Mouse (Mus musculus): Measurements from ENCODE around the gene Ctps. TPM values are rescaled to one million over a fixed set of nuclear protein-coding genes. Genes with fewer than 3 reads are reported as not detected.

The Ctps gene
- 10 to 100 TPM; 40.0 to 42.4 TPM for total RNA-seq (2021)
- long read RNA-seq, experiment 1, transcript Ctps-201 (19 exons, 2,705 nt), result major isoform, 51 of 59 reads
- long read RNA-seq, experiment 1, partial matches to known transcripts, result 2 of 59 reads
- long read RNA-seq, experiment 1, other reads (novel, unspliced or antisense), result 6 of 59 reads
- long read RNA-seq, experiment 2, transcript Ctps-201 (19 exons, 2,705 nt), result major isoform, 40 of 56 reads
- long read RNA-seq, experiment 2, partial matches to known transcripts, result 4 of 56 reads
- long read RNA-seq, experiment 2, other reads (novel, unspliced or antisense), result 12 of 56 reads

DNA sequence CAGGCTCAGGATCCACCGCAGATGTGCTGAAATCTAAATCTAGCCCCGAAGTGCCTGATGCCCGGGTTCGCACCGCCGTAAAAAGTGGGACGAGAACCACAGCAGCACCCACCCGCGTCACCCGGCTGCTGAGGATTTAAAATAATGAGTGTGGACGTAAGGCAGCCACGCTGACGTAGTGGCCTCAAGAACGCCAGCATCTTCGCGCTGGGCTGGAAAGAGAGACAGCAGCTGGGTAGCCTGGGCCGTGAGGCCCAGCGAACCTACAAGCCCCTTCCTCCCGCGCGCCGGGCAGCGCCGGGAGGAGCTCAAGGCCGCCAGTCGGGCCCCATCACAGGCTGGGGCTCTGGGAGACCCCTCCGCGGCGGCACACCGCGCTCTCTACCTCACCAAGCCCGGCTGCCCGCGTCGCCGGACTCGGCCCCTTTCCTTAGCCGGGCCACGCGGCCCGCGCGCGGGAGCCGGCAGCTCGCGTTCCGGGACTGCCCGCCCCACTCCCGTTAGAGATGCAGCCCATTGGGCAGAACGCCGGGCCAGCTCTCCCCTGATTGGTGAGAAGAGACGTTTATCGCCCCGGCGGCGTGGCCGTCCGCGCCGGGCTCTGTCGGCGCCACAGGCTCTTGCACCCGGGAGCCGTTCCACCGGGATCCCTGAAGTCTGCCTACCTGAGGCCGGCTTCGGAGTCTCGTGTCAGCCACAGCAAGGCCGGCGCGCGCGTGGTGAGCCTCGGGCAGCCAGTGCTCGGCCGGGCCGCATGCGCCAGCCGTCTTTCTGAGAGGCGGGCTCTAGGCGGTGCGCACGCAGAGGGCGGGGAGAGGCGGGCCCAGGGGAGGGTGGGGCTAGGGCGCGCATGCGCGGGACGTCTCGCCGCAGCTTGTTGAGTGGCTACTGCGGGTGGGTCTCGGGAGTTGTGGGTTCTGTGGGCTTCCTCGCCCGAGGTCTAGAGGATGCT is at the start of gene Ctps:
Ctps (minus strand) TSS at position 791 of the 952 bp plus-strand sequence.
- Histone ChIP-seq H3K4me3 (peak within 1 kb of the TSS; percentile 73), H3K27ac (peak within 1 kb of the TSS; percentile 96)
- DNase-seq (ENCODE audit: extremely low spot score in 1 of 2, low spot score in 2 of 2), result peak; percentile 91 to 92
- TF ChIP-seq CTCF (IDR thresholded peaks at IDR 0.05), result no peak
- intact Hi-C loops (cut with DNase I), result no loop called here

DNA sequence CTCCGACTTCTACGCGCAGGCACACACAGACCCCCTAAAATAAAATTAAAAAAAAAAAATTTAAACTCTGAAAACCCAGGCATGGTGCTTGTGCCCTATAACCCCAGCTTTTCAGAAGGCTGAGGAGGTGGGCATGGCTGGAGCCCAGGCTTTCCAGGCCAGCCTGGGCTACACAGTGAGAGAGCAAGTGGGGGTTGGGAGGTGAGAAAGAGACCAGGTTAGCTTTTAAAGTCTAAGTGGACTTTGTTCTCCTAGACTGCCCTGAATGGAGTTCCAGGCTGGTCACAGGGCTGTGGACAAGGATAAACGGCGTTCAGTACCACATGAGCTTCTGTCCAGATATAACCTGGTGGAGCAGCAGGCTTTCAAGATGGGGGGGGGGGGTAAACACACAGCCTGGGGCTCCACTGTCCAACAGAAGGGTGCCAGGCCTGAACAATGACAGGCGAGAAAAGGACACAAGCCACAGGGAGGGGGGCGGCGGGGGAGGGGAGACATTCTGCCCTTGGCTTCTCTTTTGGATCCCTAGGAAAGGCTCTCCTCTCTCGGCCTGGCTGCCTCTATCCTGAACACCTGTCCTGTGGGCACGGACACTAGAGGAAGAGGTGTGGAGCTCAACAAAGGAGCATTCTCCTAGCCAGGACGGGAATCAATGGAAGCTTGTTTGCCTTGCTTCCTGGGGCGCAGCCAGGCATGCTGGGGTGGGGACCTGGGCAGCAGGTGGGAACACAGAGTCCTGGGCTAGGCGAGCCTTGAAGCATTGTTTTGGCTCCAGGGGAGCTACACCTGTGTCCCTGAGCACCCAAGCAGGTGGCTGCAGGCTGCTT is 46.3 kb upstream of the Ctps start:
- intact Hi-C loops (cut with DNase I), result no loop called here
- no peak for TF ChIP-seq CTCF (IDR thresholded peaks at IDR 0.05)
- peak overlapping the region; percentile 74; the same call in 1 of the 2 replicates for H3K27ac ChIP-seq
- DNase-seq (ENCODE audit: extremely low spot score in 1 of 2, low spot score in 2 of 2), result no peak
- no peak overlapping the region for H3K4me3 ChIP-seq

DNA sequence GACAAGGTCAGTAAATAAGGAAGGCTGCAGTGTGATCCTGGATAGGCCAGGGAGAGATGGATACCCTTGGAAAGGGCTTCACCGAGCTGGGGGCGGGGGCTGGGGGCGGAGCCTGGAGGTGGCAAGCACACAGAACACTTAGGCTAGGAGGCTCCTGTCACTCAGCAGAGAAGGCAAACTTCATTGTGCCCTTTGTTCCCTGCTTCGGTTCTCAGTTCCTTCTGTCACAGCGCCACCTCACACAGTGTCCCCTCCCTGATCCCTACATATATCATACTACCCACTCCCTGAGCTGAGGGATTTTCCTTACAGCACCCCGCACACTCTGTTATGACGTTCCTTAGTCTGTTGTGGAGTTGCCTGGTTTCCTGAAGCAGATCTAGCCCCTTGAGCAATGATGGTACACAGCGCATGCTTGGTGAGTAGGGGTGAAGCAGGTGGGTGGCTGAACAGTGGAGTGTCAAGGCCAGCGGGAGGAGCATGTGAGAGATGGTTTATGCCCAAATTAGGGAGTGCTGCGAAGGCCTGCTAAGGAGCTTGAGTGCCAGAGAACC is 45.5 kb upstream of the Ctps start:
- no peak for TF ChIP-seq CTCF (IDR thresholded peaks at IDR 0.05)
- intact Hi-C loops (cut with DNase I), result no loop called here
- Histone ChIP-seq H3K4me3 (no peak overlapping the region), H3K27ac (peak overlapping the region; percentile 74)
- peak in 1 of 2 experiments; percentile 24 for DNase-seq (ENCODE audit: extremely low spot score in 1 of 2, low spot score in 2 of 2)

GRCm38 (mm10) chr4:120614644-120615043 is 44.6 kb upstream of the Ctps start:
- no peak for DNase-seq (ENCODE audit: extremely low spot score in 1 of 2, low spot score in 2 of 2)
- no peak for TF ChIP-seq CTCF (IDR thresholded peaks at IDR 0.05)
- Histone ChIP-seq H3K27ac (peak overlapping the region; percentile 92), H3K4me3 (no peak overlapping the region)
- intact Hi-C loops (cut with DNase I), result no loop called here

- TF ChIP-seq CTCF (IDR thresholded peaks at IDR 0.05), result no peak
- intact Hi-C loops (cut with DNase I), result no loop called here
- DNase-seq (ENCODE audit: extremely low spot score in 1 of 2, low spot score in 2 of 2), result peak; percentile 63 to 68
- peak overlapping the region; percentile 26; the same call in 1 of the 2 replicates for H3K4me3 ChIP-seq
- H3K27ac ChIP-seq, result peak overlapping the region; percentile 92
Measured at GRCm38 (mm10) chr4:120613691-120614329, 43.7 kb upstream of the Ctps start.

DNA sequence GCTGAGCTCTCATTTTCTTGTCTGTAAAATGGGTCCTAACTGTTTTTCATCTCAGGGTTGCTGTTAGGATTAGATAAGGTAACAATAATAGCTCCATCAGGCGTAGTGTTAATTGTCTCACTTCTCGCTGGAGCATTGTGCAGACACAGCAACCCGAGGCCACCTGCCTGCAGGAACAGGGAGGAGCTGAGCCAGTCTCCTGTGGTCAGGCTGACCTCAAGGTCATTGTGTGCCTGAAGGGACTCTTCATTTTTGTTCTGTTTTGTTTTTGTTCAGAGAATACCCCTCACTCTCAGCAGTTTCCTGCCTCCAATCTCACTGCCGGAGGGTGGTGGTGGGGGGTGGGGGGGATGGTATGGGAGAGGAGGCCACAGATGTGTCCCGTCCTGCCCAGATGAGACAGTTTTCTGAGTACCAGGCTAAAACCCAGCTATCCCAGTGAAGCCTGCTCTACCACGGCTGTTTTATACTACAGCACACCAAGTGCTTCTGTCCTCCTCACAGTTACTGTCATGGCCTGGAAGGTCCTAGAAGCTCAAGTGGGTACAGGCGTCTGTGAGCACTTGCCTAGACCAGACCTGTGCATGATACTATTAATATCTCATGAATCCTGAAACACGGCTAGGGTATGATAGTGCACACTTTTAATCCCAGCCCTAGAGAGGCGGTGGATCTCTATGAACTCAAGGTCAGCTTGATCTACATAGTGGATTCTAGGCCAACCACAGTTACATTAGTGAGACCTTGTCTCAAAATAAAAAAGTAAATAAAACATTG is 42.4 kb upstream of the Ctps start:
- peak overlapping the region; percentile 14 for H3K4me3 ChIP-seq
- intact Hi-C loops (cut with DNase I), result loop anchor here (1.0 kb wide), 1 partner anchor 52 kb away; no protein-coding TSS in a partner anchor
- no peak for TF ChIP-seq CTCF (IDR thresholded peaks at IDR 0.05)
- no peak for DNase-seq (ENCODE audit: extremely low spot score in 1 of 2, low spot score in 2 of 2)
- H3K27ac ChIP-seq, result peak overlapping the region; percentile 79

GRCm38 (mm10) chr4:120611005-120611404 is 40.9 kb upstream of the Ctps start:
- intact Hi-C loops (cut with DNase I), result no loop called here
- no peak for TF ChIP-seq CTCF (IDR thresholded peaks at IDR 0.05)
- peak overlapping the region; percentile 34; the same call in 1 of the 2 replicates for H3K27ac ChIP-seq
- DNase-seq (ENCODE audit: extremely low spot score in 1 of 2, low spot score in 2 of 2), result no peak
- H3K4me3 ChIP-seq, result no peak overlapping the region

- no peak for TF ChIP-seq CTCF (IDR thresholded peaks at IDR 0.05)
- no peak for DNase-seq (ENCODE audit: extremely low spot score in 1 of 2, low spot score in 2 of 2)
- Histone ChIP-seq H3K4me3 (no peak overlapping the region), H3K27ac (no peak overlapping the region)
- intact Hi-C loops (cut with DNase I), result no loop called here
Measured at GRCm38 (mm10) chr4:120606941-120607340, 36.9 kb upstream of the Ctps start.

- H3K4me3 ChIP-seq, result no peak overlapping the region
- DNase-seq (ENCODE audit: extremely low spot score in 1 of 2, low spot score in 2 of 2), result no peak
- no peak overlapping the region for H3K27ac ChIP-seq
- intact Hi-C loops (cut with DNase I), result no loop called here
- TF ChIP-seq CTCF (IDR thresholded peaks at IDR 0.05), result no peak
Measured at GRCm38 (mm10) chr4:120602669-120603068, 32.6 kb upstream of the Ctps start.

GRCm38 (mm10) chr4:120601774-120602173 is 31.7 kb upstream of the Ctps start:
- Histone ChIP-seq H3K27ac (no peak overlapping the region), H3K4me3 (no peak overlapping the region)
- TF ChIP-seq CTCF (IDR thresholded peaks at IDR 0.05), result no peak
- DNase-seq (ENCODE audit: extremely low spot score in 1 of 2, low spot score in 2 of 2), result no peak
- intact Hi-C loops (cut with DNase I), result no loop called here
